Mouse (Mus musculus): ENCODE results near the gene Dram1.

DNA sequence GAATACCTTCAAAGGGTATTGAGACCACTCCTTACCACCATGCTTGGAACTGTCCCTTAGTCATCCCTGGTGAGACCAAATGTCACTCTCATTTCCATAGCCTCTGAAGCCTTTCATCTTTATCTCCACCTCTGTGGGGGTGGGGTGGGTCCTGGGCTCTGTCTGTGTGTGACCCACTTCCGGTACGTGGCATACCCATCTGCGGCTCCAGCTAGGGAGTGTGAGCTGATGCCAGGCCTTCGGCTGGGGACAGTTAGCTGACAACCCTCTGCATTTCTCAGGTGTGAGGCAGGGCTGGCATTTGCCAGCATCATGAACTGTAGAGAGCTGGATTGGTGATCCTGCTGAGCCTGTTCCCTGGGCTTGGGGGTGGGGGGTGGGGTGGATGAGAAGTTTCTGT is 10.7 kb upstream of the Dram1 start:
- no peak for TF ChIP-seq MAFK (IDR thresholded peaks at IDR 0.05; ENCODE audit: insufficient read depth, low read depth, low read length)
- no peak for TF ChIP-seq ZC3H11A (IDR thresholded peaks at IDR 0.05; ENCODE audit: borderline replicate concordance, low read depth, low read length)

Measured in ES-E14 (cell line).